Mouse (Mus musculus): ENCODE measurements around the gene Zswim4.

DNA sequence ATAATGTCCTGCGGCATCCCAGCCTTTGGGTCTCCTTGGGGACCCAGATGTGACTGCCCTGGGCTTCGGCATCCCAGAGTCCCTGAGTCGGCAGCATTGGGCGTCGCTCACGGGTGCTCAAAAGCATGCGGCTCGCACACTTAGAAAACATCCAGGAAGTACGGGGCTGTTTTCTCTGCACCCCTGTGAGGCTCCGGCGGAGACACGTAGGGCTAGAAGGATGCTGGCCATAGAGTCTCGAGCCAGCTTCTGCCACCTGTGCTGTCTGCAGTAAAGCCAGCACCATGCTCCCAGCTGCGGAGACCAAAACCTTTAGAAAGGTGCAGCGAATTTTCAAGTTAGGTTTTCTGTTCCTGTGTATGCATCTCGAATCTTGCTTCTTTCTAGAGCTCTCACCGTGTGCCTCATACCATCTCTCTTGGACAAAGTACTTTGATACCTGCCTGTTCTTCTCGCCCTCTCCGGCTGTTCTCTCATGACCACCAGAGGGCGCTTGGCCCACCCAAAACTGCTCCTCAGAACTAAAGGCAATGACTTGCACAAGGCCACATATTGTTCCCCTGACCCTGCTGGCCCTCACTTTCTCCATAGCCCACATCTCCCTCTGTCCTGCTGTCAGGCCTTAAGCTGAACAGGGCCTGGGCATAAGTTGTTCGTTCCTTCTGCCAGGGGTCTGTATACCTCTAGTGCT lies 49.6 kb downstream of the Zswim4 start:
- TF ChIP-seq CTCF (IDR thresholded peaks at IDR 0.05; ENCODE audit: low read depth), result peak; percentile 86
- no peak for TF ChIP-seq EP300 (optimal IDR thresholded peaks at IDR 0.05)
